Mouse (Mus musculus) adrenal gland, adult 10 weeks (tissue): ENCODE results near the gene Olfr1475. TPM values are rescaled to one million over a fixed set of nuclear protein-coding genes. Genes with fewer than 3 reads are reported as not detected.

ENCODE experiments used
- polyA plus RNA-seq: library from polyadenylated mRNA; stranded (reverse); fragments of 350-450 nt; fragmentation: Illumina TruSeq; extraction: RNeasy Lipid Tissue Mini Kit (QIAGEN cat#74804); gene quantifications from one replicate; pipeline ENCODE4 v1.2.3, GENCODE M21; 2014; ENCODE audit warnings: low read depth, low replicate concordance

Olfr1475 gene
- not detected for polyA plus RNA-seq

GRCm38 (mm10) chr19:13480096-13480495, at the start of gene Olfr1475:
Gene Olfr1475 (minus strand): TSS chr19:13480196.

DNA sequence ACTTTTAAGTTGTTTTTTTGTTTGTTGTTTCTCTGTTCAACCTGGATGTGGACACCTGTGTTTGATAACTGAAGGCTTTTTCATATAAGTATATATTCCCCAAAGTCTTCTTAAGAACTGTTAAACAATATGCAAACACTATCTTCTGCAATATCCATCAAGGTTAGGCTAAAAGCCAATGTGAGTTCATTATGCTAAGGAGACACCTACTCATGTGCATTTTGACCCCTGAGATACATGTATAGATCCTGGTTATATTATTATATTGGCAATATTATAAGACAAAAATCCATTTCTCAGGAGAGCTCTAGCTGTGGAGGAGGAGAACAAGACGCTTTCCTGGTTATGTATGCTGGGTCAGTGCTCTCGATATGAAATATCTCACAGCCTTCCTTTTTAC, 47.6 kb upstream of the Olfr1475 start, which contains the start of gene Olfr1480:
Gene Olfr1480, plus strand, starts transcription at position 301 of the 400 bp plus-strand sequence.

GRCm38 (mm10) chr19:13500246-13500645, 20.2 kb upstream of the Olfr1475 start, which contains the start of gene Olfr1477:
Gene Olfr1477 (plus strand): TSS chr19:13500546.

GRCm38 (mm10) chr19:13469265-13469664, 10.7 kb downstream of the Olfr1475 start, which contains the start of gene Olfr1474:
Gene Olfr1474 (plus strand): TSS chr19:13469565.

GRCm38 (mm10) chr19:13455986-13456385, 24.0 kb downstream of the Olfr1475 start, which contains the start of gene Olfr1472:
Gene Olfr1472 (minus strand): TSS chr19:13456086.

GRCm38 (mm10) chr19:13443109-13443508, 36.9 kb downstream of the Olfr1475 start, which contains the start of gene Olfr1471:
Gene Olfr1471 (plus strand): TSS chr19:13443409.

Other genes with a start within 250 kb of the Olfr1475 start
- gene Olfr1463, start 248.9 kb downstream of the Olfr1475 start, polyA plus RNA-seq: not detected
- not detected for gene Olfr1465, start 164.7 kb downstream of the Olfr1475 start, polyA plus RNA-seq
- gene Olfr1466, start 141.3 kb downstream of the Olfr1475 start, polyA plus RNA-seq: not detected
- gene Olfr1467, start 118.0 kb downstream of the Olfr1475 start, polyA plus RNA-seq: not detected
- not detected for gene Olfr1469, start 72.3 kb downstream of the Olfr1475 start, polyA plus RNA-seq
- gene Olfr1471, start 36.8 kb downstream of the Olfr1475 start, polyA plus RNA-seq: not detected
- not detected for gene Olfr1472, start 24.1 kb downstream of the Olfr1475 start, polyA plus RNA-seq
- gene Olfr1474, start 10.6 kb downstream of the Olfr1475 start, polyA plus RNA-seq: not detected
- gene Olfr1477, start 20.4 kb upstream of the Olfr1475 start, polyA plus RNA-seq: not detected
- not detected for gene Olfr1480, start 47.7 kb upstream of the Olfr1475 start, polyA plus RNA-seq
- gene Olfr1484, start 103.3 kb upstream of the Olfr1475 start, polyA plus RNA-seq: not detected
- gene Olfr1487, start 137.2 kb upstream of the Olfr1475 start, polyA plus RNA-seq: not detected
- not detected for gene Olfr1489, start 151.4 kb upstream of the Olfr1475 start, polyA plus RNA-seq
- gene Olfr1490, start 170.9 kb upstream of the Olfr1475 start, polyA plus RNA-seq: not detected
- gene Olfr1491, start 217.1 kb upstream of the Olfr1475 start, polyA plus RNA-seq: not detected
- not detected for gene Olfr1493-ps1, start 243.1 kb upstream of the Olfr1475 start, polyA plus RNA-seq